Mouse (Mus musculus): ENCODE results near the gene Lamb3. TPM values are rescaled to one million over a fixed set of nuclear protein-coding genes. Genes with fewer than 3 reads are reported as not detected.

Lamb3 gene
- total and polyA plus RNA-seq, 2 experiments, result 1.6 to 2.0 TPM

- Histone ChIP-seq H3K36me3 (ENCODE audit: control insufficient read depth, insufficient read depth, low read length) (no peaks in the 10 kb centered on the region), H3K79me2 (ENCODE audit: control insufficient read depth, insufficient read depth, low read length) (no peaks in the 10 kb centered on the region), H3K9ac (ENCODE audit: low read depth, low read length) (no peak overlapping the region), H3K4me1 (ENCODE audit: control insufficient read depth, insufficient read depth, low read length) (no peaks in the 10 kb centered on the region), H3K4me3 (ENCODE audit: insufficient read depth, low read depth, low read length) (no peak overlapping the region), H3K27me3 (ENCODE audit: control insufficient read depth, insufficient read depth, low read length) (no peaks in the 10 kb centered on the region), H3K27ac (replicated peaks; ENCODE audit: insufficient read depth, low read depth, low read length) (no peak overlapping the region)
- no peak for DNase-seq (ENCODE audit: extremely low read depth, low read depth, low spot score)
- no peak for TF ChIP-seq POLR2A (IDR thresholded peaks at IDR 0.05; ENCODE audit: extremely low read depth, insufficient read depth, low read length)
- no peak for TF ChIP-seq CTCF (IDR thresholded peaks at IDR 0.05; ENCODE audit: low read depth, low read length)
- WGBS, result 91% methylated on average over 18 of the region's 18 CpGs
Measured at GRCm38 (mm10) chr1:193197494-193198205, 9.8 kb upstream of the Lamb3 start.

- Histone ChIP-seq H3K27ac (replicated peaks; ENCODE audit: insufficient read depth, low read depth, low read length) (no peak overlapping the region), H3K27me3 (ENCODE audit: control insufficient read depth, insufficient read depth, low read length) (no peaks in the 10 kb centered on the region), H3K4me1 (ENCODE audit: control insufficient read depth, insufficient read depth, low read length) (no peaks in the 10 kb centered on the region), H3K36me3 (ENCODE audit: control insufficient read depth, insufficient read depth, low read length) (no peaks in the 10 kb centered on the region), H3K79me2 (ENCODE audit: control insufficient read depth, insufficient read depth, low read length) (no peaks in the 10 kb centered on the region), H3K9ac (ENCODE audit: low read depth, low read length) (no peak overlapping the region), H3K4me3 (ENCODE audit: insufficient read depth, low read depth, low read length) (no peak overlapping the region)
- TF ChIP-seq CTCF (IDR thresholded peaks at IDR 0.05; ENCODE audit: low read depth, low read length) (peak; percentile 27; the same call in 1 of the 2 replicates), POLR2A (IDR thresholded peaks at IDR 0.05; ENCODE audit: extremely low read depth, insufficient read depth, low read length) (no peak)
- DNase-seq (ENCODE audit: extremely low read depth, low read depth, low spot score), result no peak
- 94% methylated on average over 2 of the region's 2 CpGs for WGBS
Measured at GRCm38 (mm10) chr1:193198312-193198711, 9.2 kb upstream of the Lamb3 start.

- no peaks in the 10 kb centered on the region for H3K27me3 ChIP-seq (ENCODE audit: control insufficient read depth, insufficient read depth, low read length)
- peak overlapping the region; percentile 15; the same call in 1 of the 2 replicates for H3K4me3 ChIP-seq (ENCODE audit: insufficient read depth, low read depth, low read length)
- no peak for TF ChIP-seq POLR2A (IDR thresholded peaks at IDR 0.05; ENCODE audit: extremely low read depth, insufficient read depth, low read length)
- TF ChIP-seq CTCF (IDR thresholded peaks at IDR 0.05; ENCODE audit: low read depth, low read length), result no peak
- DNase-seq (ENCODE audit: extremely low read depth, low read depth, low spot score), result no peak
- H3K36me3 ChIP-seq (ENCODE audit: control insufficient read depth, insufficient read depth, low read length), result no peaks in the 10 kb centered on the region
- peak overlapping the region; percentile 14; the same call in 1 of the 2 replicates for H3K27ac ChIP-seq (replicated peaks; ENCODE audit: insufficient read depth, low read depth, low read length)
- 83% methylated on average over 8 of the region's 8 CpGs for WGBS
- H3K79me2 ChIP-seq (ENCODE audit: control insufficient read depth, insufficient read depth, low read length), result no peaks in the 10 kb centered on the region
- H3K9ac ChIP-seq (ENCODE audit: low read depth, low read length), result no peak overlapping the region
- peaks cover 8% of the 10 kb centered on the region for H3K4me1 ChIP-seq (ENCODE audit: control insufficient read depth, insufficient read depth, low read length)
Measured at GRCm38 (mm10) chr1:193200640-193201382, 6.7 kb upstream of the Lamb3 start.

- TF ChIP-seq POLR2A (IDR thresholded peaks at IDR 0.05; ENCODE audit: extremely low read depth, insufficient read depth, low read length) (no peak), CTCF (IDR thresholded peaks at IDR 0.05; ENCODE audit: low read depth, low read length) (no peak)
- DNase-seq (ENCODE audit: extremely low read depth, low read depth, low spot score), result peak; percentile 34
- H3K4me3 ChIP-seq (ENCODE audit: insufficient read depth, low read depth, low read length), result peak within 1 kb of the TSS; percentile 15; the same call in 1 of the 2 replicates
- WGBS, result 76% methylated on average over 5 of the region's 5 CpGs
- H3K36me3 ChIP-seq (ENCODE audit: control insufficient read depth, insufficient read depth, low read length), result no peaks in the 10 kb centered on the region
- peak within 1 kb of the TSS; percentile 14; the same call in 1 of the 2 replicates for H3K27ac ChIP-seq (replicated peaks; ENCODE audit: insufficient read depth, low read depth, low read length)
- no peak within 1 kb of the TSS for H3K9ac ChIP-seq (ENCODE audit: low read depth, low read length)
- H3K79me2 ChIP-seq (ENCODE audit: control insufficient read depth, insufficient read depth, low read length), result no peaks in the 10 kb centered on the region
- H3K27me3 ChIP-seq (ENCODE audit: control insufficient read depth, insufficient read depth, low read length), result no peaks in the 10 kb centered on the region
- peaks cover 10% of the 10 kb centered on the region for H3K4me1 ChIP-seq (ENCODE audit: control insufficient read depth, insufficient read depth, low read length)
Measured at GRCm38 (mm10) chr1:193201383-193201778, 6.1 kb upstream of the Lamb3 start, which contains the start of gene Traf3ip3. TSS of gene Traf3ip3 (minus strand) at chr1:193201703.

- H3K9ac ChIP-seq (ENCODE audit: low read depth, low read length), result no peak overlapping the region
- WGBS, result 88% methylated on average over 2 of the region's 2 CpGs
- H3K27me3 ChIP-seq (ENCODE audit: control insufficient read depth, insufficient read depth, low read length), result no peaks in the 10 kb centered on the region
- H3K27ac ChIP-seq (replicated peaks; ENCODE audit: insufficient read depth, low read depth, low read length), result no peak overlapping the region
- H3K4me1 ChIP-seq (ENCODE audit: control insufficient read depth, insufficient read depth, low read length), result peaks cover 15% of the 10 kb centered on the region
- no peaks in the 10 kb centered on the region for H3K36me3 ChIP-seq (ENCODE audit: control insufficient read depth, insufficient read depth, low read length)
- H3K4me3 ChIP-seq (ENCODE audit: insufficient read depth, low read depth, low read length), result no peak overlapping the region
- TF ChIP-seq CTCF (IDR thresholded peaks at IDR 0.05; ENCODE audit: low read depth, low read length) (no peak), POLR2A (IDR thresholded peaks at IDR 0.05; ENCODE audit: extremely low read depth, insufficient read depth, low read length) (no peak)
- DNase-seq (ENCODE audit: extremely low read depth, low read depth, low spot score), result no peak
- H3K79me2 ChIP-seq (ENCODE audit: control insufficient read depth, insufficient read depth, low read length), result no peaks in the 10 kb centered on the region
Measured at GRCm38 (mm10) chr1:193203821-193204220, 3.7 kb upstream of the Lamb3 start.

All from liver, adult 2 months (tissue).